Mouse (Mus musculus) megakaryocyte, embryonic 14.5 days (primary cell): ENCODE measurements around the gene Spag9.

Experiments used
- FLI1 ChIP-seq: IDR thresholded peaks from 2 replicates; pipeline ENCODE4 v1.6.1; 2012; ENCODE audit warnings: low read length, inconsistent platforms, mixed read lengths
- GATA1 ChIP-seq: IDR thresholded peaks from 3 replicates; pipeline ENCODE4 v1.6.1; 2012; ENCODE audit warnings: mixed read lengths, low read length, inconsistent platforms, borderline replicate concordance

GRCm38 (mm10) chr11:94043998-94044985 is 48.4 kb downstream of the Spag9 start:
- TF ChIP-seq GATA1 (no peak), FLI1 (no peak)
